Comparison of ENCODE assay signal across 20 mouse cellular contexts in genomic region chr7:101618273-101618672, GRCm38 (mm10). TPM values are rescaled to one million over a fixed set of nuclear protein-coding genes. Genes with fewer than 3 reads are reported as not detected.
"Had no signal": no experiment of that assay in that cellular context is flagged by ENCODE, and none has a peak within 500 bp of the region (broad histone marks: within the 10 kb centered on the region; RNA-seq: fewer than 3 reads in every experiment).

No protein-coding gene starts in this region.

- H3K4me2 ChIP-seq: limb, embryonic 12.5 days; liver, embryonic 15.5 days; midbrain, embryonic 13.5 days; neural tube, embryonic 15.5 days; stomach, embryonic 15.5 days had no signal

- ATAC-seq: lung, postnatal 0 days; midbrain, embryonic 13.5 days had no signal

- H3K9me3 ChIP-seq: limb, embryonic 12.5 days; liver, embryonic 15.5 days; midbrain, embryonic 13.5 days; neural tube, embryonic 15.5 days; stomach, embryonic 15.5 days had no signal

- H3K4me1 ChIP-seq: limb, embryonic 12.5 days; stomach, embryonic 15.5 days had no signal

- H3K9ac ChIP-seq: limb, embryonic 12.5 days; liver, embryonic 15.5 days; midbrain, embryonic 13.5 days; neural tube, embryonic 15.5 days; stomach, embryonic 15.5 days had no signal

- H3K27me3 ChIP-seq: limb, embryonic 12.5 days; midbrain, embryonic 13.5 days; neural tube, embryonic 15.5 days; stomach, embryonic 15.5 days had no signal

- DNase-seq: kidney, postnatal 10 days; kidney, postnatal 4 days; liver; lung, adult 2 months; lung, postnatal 36 days; retina, postnatal 1 day; thymus, adult 2 months; thymus, postnatal 25 days had no signal

- H3K36me3 ChIP-seq: limb, embryonic 12.5 days; liver, embryonic 15.5 days; midbrain, embryonic 13.5 days; neural tube, embryonic 15.5 days; stomach, embryonic 15.5 days had no signal

- H3K4me3 ChIP-seq: limb, embryonic 12.5 days; liver, embryonic 15.5 days; midbrain, embryonic 13.5 days; neural tube, embryonic 15.5 days; stomach, embryonic 15.5 days had no signal

- H3K27ac ChIP-seq: limb, embryonic 12.5 days; liver, embryonic 15.5 days; midbrain, embryonic 13.5 days; neural tube, embryonic 15.5 days; stomach, embryonic 15.5 days had no signal

RNA-seq across cellular contexts. Expression of gene Art2b, which starts 32.9 kb away (rescaled TPM):
- total RNA-seq: layer of hippocampus, postnatal 25 days; left cerebral cortex, adult 8-10 months; left cerebral cortex, postnatal 36 days; midbrain, postnatal 0 days had no signal
- polyA plus RNA-seq: kidney, embryonic 14.5 days; limb, embryonic 12.5 days; liver, embryonic 15.5 days; lung, postnatal 0 days; midbrain, embryonic 13.5 days; midbrain, postnatal 0 days; neural tube, embryonic 11.5 days; neural tube, embryonic 15.5 days; stomach, embryonic 15.5 days had no signal
